Mouse (Mus musculus): ENCODE measurements at regions not wholly inside any gene's neighbourhood (a gene's known extent, or its start where the extent isn't known, plus 50 kb on each side); places are given as distances from the start of the nearest gene placed in this dataset.
"Not testable (repeated sequence)": the region's sequence is repeated elsewhere in the genome, so short reads cannot be mapped to it uniquely, and the experiment has no call there.

DNA sequence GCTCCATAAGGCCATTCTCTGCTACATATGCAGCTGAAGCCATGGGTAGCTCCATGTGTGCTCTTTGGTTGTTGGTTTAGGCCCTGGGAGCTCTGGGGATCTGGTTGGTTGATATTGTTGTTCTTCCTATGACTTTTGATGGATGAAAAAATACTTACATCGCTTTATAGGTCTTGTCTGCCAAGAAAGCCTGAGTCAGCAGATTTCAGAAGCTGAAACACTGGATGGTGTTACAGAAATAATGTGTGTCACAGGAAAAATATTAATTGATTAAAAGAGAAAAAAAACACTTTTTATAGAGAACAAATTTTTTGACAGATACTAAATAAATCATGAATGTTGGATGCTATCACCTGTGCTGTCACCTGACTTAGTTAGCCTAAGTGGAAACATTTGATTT is 52.4 kb upstream of the Plxna2 start:
- DNase-seq (ENCODE audit: low spot score) = no peak

DNA sequence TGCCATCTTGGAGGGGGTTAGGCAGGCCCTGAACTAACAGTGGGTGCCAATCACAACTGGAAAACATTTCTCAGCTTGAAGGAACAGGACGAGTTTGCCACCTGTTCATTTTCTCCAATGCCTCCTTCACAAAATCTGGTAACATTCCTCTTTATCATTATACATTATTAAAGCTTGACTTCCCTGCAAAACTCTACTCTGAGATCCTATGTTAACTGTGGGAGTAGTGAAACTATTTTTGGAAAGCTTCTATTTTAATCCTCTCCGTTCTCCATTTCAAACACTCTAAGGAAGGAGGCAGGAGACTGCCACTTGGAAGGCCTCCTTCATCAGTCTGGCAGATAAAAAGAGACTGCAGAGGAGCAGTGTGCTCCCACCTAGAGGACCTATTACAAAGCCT is 54.1 kb upstream of the Plxna2 start:
- no peak for DNase-seq (ENCODE audit: low spot score)

DNA sequence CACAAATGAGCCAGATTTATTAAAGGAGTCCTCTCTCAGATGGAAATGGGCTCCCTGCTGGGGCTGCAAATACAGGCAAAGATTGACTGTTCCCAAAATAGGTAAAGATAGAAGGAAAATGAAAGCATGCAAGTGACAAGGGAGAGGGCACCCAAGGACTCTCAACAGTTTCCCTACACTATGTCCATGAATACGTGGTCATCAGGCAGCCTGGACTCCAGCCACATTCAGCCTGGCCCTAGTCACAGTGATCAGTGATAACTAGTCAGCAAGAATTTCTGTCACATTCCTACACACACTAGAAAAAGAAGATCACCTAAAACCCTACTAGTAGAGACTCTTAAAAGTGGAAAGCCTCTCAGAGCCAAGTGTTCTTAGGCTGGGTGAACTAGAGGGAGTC is 56.9 kb upstream of the Plxna2 start:
- DNase-seq (ENCODE audit: low spot score) = no peak

DNA sequence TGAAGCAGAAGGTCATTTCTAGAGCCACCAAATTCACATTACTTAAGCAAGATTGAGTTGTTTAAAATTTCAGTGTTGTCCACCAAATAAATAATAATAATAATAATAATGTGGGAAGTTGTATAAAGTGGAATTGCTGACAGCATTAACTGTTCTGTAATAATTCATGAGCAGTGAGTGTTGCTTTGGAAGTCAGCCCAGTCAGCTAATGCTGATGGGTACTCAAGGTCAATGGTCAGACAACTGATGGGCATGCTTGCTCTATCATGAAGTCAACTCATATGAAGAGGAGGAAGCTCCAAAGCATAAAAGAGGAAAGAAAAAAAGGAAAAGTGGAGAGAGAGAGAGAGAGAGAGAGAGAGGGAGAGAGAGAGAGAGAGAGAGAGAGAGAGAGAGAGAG is 69.4 kb upstream of the Plxna2 start:
- DNase-seq (ENCODE audit: low spot score) = no peak

DNA sequence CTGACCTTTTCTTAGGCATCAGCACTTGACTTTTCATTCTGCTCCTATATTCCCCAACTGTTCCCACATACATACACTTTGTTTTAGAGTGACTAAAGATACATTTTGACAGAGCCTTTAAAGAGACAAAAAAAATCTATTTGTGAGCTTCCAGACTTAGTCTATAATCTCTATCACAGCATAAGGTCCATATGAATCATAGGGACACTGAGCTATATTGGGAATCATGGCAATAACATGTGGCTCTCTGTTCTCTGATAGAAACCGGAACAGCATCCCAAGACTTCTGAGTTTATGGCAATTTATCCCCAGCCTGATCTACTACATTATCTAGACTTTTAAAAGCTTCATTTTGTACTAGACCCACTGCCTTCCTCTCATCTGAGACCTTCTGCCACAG is 69.8 kb upstream of the Plxna2 start:
- no peak for DNase-seq (ENCODE audit: low spot score)

DNA sequence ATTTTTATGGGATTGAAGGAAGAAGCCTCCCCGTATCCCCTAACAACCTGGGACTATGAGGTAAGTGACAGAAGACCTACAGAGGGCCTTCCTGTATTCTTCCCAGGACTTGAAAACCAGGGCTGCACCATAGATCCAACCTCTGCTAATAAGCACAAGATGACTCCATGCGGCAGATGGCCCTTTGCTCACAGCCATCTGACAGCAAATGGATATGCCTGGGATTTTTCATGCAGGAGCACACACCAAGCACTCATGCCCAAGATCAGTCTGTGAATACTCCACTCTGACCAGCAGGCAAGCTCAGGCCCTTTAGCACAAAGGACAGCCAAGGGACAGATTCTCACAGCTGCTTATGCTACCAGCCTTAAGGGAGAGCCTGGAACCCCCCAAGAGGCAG is 77.1 kb upstream of the Plxna2 start:
- no peak for DNase-seq (ENCODE audit: low spot score)

DNA sequence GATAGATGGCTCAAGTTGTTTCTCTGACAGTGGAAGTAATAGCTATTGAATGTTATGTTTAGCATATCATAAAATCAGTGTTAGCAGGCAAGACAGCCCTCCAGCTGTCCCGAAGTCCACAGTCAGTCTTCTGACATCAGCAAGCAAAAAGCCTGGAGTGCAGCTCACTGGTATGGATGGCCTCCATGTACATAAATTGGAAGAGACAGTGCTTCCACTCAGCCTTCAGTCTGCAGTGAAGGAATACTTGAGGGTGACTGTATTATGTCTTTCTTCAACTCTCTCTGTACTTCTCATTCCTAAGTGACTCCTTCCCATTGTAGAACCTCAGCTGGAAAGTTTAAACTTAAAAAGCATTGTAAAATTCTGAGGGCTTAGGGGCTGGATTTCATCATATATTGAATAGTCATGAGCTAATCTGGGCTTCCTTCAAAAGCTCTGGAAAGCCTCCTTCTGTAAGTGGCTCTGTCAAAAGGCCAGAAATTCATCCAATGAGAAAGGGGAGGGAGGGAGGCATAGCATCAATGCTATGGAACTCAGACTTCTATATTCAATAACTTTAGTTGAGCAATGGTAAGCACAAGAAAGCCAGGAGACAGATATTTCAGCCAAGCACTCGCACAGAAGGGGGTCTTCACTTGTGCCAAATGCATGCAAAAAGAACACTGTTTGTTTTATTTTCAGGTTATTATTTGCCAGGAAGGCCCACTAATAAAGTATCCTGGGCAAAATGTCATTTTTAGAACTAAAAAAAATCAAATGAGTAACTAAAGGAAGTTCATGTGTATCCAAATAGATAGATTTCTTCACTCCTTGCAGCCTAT is 90.5 kb upstream of the Plxna2 start:
- DNase-seq (ENCODE audit: low spot score) = no peak

DNA sequence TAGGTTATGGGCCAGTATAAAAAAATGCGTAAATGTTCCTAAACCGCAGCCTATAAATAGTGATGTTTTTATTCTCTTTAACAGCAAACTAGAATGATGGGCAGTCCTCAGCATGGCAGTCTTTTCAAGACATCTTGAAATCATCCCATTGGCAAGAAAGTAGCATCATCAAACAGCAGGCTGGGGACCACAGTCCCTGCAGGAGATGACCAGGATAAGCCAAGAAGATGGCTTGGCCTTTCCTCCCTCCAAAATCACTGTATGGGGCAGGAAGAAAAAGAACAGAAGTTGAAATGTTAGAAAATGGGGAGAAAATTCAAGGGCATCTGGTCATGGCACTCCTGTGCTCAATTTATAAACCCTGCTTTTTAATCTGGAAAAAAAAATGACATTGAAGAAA is 93.0 kb upstream of the Plxna2 start:
- DNase-seq (ENCODE audit: low spot score) = no peak

DNA sequence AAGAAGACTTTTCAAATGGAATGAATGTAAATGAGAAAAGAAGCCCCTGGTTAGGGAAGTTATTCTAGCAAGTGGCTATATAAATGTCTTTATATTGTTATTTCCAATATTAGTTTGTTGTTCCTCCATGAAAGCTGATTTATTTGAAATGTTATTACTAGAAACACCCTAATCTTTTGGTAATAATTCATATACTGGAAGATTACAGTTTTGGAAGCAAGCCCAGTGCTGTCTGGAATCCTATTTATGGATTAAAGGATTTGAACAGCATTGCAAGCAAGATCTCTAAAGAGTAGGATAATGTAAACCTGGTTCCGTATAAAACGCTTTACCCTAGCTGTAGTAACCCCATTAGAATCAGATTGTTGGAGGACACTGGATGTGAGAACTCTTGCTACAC is 96.8 kb upstream of the Plxna2 start:
- no peak for DNase-seq (ENCODE audit: low spot score)

DNA sequence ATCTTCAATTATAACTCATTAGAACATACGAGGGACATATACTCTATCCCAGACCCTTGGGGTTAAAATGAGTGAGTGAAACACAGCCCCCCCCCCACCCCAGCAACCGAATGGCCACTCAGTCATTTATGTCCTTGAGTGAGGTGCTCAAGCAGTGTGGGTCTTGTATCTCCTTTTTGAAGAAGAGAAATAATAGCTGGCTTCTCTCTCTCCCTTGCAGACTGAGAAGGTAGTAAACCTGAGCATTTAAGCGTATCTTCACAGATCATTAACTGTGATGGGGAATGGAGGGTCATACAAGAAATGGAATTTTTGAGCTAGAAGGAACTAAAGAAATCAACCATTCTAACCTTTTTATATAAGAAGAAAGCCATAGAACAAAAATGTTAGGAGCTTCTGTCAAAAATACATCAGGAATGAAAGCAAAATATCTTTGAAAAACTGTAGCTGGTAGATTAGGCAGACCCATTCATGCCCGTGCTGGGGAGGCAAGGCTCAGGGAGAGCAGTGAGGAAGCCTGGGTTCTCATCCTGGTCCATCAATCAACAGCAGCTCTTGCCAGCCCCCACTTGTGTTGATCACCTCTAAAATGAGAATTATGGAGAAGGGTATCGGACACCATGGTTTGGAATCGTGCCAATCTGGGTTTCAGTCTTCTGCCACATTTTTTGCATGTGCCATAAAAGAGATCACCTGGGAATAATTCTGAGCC is 98.4 kb upstream of the Plxna2 start:
- no peak for DNase-seq (ENCODE audit: low spot score)

DNA sequence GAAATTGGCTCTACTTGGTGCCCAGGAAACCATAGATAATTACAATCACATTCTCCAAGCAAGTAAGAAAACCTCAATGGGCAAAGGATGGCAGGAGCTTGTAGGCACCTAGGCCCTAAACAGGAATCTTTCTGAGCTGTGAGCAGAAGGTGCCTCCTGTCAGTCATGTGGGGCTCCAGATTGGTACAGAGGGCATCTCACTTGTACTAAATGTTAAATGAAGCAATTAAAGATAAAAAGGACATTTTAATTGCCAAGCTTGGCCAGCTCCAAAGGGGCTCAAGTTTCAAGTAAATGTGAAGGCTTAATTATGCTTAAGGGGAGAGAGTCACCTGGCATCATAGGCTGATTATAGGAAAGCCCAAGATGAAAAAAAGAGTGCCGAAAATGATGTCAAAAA is 101.9 kb upstream of the Plxna2 start:
- DNase-seq (ENCODE audit: low spot score) = no peak

DNA sequence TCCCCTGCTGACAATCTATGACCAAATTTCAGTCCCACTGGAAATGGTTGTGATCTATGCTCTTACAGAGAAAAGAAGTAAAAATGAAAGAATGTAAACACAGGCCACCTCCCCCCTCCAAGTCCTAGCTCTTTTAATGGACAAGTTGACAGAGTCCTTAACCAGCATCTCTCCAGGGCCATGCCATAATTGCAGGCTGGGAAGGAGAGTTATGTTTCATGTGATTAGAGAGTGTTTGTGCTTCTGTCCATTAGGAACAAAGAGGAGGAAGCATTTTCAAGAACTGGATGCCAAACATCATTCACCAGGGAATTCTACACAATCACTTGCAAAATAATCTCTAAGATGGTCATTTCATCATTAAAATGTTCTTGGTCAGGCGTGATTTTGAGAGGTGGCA is 109.7 kb upstream of the Plxna2 start:
- DNase-seq (ENCODE audit: low spot score) = no peak

DNA sequence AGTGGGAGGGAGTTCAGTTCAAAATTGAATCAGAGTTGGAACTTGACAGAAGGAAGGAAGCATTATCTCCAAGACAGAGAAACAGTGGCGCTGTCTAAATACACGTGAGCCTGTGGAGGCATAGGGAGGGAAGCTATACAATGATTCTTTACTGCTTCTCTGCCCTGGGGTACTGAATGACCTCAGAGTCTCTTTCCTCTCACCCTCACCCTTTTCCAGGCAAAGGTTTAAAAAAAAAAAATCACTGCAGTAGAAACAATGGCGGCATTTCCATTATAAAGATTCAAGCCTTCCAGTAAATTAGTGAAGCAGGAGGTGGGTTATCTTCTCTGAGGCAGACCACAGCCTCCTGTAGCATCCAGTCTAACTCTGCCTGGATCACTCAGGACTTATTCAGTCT is 112.2 kb upstream of the Plxna2 start:
- DNase-seq (ENCODE audit: low spot score) = no peak

DNA sequence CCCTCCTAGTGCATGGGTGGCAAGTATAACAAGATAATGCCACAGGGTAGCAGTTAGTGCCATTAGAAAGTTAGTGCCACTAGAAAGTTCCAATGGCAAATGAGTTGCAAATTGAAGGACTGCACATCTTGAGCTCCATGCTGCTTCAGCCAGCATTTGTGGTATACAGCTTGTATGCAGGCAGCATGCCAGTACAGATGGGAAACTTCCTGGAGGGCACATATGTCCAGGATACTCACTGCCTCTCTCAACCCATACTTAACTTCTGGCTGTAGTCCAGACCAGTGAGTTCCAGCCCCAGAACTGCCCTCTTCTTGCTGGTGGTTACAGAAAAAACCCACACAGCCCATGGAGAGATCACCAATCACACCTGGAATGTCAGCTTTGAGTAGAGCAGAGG is 113.8 kb upstream of the Plxna2 start:
- DNase-seq (ENCODE audit: low spot score) = no peak

DNA sequence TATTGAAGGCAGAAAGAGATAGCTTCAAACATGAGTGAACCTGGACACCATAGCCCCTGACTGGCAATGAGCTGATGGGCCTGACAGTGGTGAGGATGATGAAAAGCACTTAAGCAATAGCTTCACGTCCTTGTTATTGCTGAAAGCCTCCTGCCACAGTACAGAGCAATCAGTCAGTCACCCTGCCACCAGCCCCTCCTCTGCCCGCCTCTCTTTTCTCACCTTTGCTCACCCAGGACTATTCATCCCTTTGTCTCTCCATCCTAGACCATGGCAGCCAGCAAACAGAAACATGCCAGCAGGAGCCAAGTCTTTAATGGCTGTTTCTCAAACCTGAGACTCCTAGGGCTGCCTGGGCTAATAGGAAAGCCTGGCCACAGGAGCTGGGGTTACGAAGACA is 114.5 kb upstream of the Plxna2 start:
- DNase-seq (ENCODE audit: low spot score) = no peak

DNA sequence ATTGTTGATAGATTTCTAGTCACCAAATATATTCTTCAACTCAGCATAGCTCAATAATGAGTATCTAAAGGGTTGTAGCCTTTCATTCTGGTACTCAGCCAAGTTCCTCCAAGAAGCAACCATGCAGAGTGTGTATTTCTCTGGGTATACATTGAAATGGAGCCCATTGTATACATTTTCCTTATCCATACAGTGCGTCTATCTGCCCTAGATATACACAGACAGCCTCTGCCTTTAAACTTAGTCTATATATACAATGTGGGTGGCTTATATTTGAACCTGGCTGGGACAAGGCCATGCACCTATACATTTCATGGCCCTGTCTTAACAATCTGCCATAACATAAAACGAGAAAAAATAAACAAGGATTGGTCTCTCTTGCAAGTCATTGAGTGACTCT is 121.6 kb upstream of the Plxna2 start:
- DNase-seq (ENCODE audit: low spot score) = no peak

DNA sequence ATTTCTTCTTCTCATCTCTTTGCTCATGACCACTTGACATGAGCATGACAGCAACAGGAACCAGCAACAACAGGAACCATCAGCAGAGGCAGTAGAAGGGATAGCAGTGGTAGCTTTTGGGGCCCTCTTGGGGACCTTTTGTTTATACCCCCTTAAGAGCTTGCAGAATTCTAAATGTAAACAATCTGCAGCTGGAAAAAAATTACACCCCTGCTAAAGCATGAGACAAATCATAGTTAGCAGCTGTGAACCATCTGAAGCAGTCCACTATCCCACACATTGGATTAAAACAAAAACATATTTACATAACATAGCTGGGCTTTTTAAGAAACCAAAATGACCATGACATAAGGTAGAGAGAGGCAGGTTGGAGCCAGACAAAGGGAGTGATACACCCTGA is 126.9 kb upstream of the Plxna2 start:
- DNase-seq (ENCODE audit: low spot score) = no peak

DNA sequence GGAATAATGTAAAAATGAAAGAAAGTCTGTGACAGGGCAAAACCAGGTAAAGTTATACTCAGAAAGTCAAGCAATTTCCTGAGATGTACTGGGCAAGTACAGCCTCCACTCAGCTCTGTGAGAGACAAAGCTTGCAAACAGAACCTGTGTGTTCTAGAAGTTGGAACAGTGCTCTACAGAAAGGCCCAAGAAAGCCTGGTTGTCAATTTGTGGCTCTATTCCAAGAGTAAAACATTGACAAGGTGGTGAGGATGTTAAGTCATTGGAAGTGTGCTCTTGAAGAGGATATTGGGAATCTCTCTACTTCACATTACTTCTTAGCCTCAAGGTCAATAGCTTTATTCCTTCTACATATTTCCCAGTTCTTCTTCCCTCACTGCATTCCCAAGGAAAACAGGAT is 129.9 kb upstream of the Plxna2 start:
- DNase-seq (ENCODE audit: low spot score) = no peak

DNA sequence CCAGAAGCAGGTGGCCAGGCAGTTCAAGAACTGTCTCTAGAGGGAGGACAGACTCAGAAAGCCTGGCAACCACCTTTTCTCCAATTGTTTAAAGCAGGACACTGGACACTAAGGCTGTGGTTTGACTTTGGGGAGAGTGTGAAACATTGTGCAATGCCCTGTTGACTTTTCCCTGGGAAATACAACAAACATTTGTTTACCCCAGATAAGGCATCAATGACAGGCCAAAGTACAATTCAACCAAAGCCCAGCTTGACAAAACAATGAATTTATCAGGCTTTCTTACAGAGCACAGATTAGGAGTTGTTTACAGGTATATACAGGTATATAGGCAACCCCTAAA is 135.3 kb upstream of the Plxna2 start:
- DNase-seq (ENCODE audit: low spot score) = no peak

DNA sequence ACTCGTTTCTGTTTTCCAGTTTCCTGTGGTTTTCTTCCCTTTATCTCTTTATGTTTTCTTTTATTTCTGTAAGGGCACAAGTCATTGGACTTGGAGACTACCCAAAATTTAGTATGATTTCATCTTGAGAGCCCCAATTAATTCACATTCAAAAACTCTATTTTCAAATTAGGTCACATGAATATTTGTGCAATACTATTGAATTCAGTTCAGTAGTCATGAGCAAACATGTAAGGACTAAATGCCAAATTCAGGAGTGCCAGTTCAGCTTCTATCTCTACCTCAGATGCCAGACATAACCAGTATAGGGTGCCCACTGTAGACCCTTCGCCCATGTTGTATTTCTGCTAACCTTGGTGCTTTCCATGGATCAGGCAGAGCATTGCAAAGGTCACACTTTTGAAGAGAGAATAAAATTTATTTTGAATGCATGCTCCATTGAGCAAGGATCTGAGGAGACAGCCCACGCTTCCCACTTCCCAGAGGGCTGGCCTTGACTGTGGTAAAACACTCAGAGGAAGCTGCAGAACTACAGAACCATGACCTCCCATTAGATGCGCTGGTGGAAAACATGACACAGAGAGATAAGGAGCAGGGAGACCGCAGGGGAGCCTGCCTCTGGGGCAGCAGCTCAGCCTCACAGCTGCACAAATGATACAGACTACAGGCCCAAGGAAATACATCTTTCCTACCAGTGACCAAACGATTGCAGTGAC is 135.9 kb upstream of the Plxna2 start:
- DNase-seq (ENCODE audit: low spot score) = no peak

DNA sequence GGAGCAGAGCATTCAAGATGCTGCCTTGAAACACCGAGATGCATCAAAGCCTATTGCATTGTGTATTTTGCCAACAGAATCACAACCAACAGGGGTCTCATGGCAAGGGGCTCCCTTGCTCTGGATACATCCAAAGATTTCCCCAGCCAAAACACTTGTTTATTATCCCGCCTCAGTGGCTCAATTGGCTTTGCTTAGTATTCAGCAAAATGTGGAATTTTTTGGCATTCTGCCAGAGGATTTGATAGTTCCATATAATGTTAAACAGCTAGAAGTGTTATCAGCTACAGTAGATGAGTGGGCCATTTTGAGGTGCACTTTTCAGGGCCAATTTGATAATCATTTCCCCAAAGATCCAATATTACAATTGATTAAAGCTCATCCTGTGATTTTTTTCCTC is 146.7 kb upstream of the Plxna2 start:
- DNase-seq (ENCODE audit: low spot score) = not testable (repeated sequence)

DNA sequence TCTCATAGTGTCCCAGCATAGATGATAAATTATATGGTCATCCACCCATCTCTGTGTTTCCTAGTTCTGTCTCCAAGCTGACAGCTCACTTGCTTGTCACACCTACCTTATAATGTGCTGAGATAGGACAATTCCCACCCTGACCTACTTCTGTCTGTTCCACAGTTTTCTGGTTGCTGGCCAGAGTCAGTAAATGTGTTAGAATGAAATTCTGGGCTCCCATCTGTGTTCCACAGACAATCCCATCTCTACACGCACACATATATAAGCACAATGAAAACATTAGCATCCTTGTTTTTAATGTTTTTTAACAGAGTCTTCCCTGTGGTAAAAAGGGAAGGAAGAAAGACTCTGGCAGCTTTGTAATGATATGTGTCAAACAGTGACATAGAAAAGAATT is 165.5 kb upstream of the Plxna2 start:
- DNase-seq (ENCODE audit: low spot score) = no peak

DNA sequence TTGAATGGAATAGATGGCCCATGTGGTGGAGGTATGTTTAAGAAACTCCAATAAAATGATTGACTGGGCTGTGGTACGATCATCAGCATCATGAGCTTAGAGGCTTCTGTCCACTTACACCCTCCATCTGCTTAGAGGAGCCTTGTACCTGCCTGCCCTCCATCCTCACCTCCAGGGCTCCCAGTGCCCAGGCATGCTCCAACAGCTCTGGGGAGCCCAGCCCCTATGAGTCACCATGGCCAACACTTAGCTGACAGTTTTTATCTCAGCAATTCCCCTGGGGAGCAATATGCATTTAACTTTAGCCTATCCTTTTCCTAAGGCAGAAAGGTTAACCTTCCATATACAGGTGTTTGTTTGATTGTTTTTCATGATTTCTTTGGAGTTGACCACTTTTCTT is 174.3 kb upstream of the Plxna2 start:
- no peak for DNase-seq (ENCODE audit: low spot score)
